Mouse (Mus musculus): ENCODE data around the gene Rmi2. TPM values are rescaled to one million over a fixed set of nuclear protein-coding genes. Genes with fewer than 3 reads are reported as not detected.

Rmi2 gene
- polyA plus RNA-seq, 1 experiment from 2014 or later = 4.2 TPM

GRCm38 (mm10) chr16:10939932-10940331 lies 105.1 kb downstream of the Rmi2 start:
- no peak for ATAC-seq (replicated peaks; ENCODE audit: low FRiP score)
- 85% methylated on average over 4 of the region's 4 CpGs for WGBS
- H3K4me1 ChIP-seq = peaks cover 5% of the 10 kb centered on the region; the same call in 1 of the 2 replicates
- no peak overlapping the region for H3K27ac ChIP-seq
- H3K36me3 ChIP-seq = no peaks in the 10 kb centered on the region
- H3K4me2 ChIP-seq = no peak overlapping the region
- H3K9me3 ChIP-seq (replicated peaks) = no peaks in the 10 kb centered on the region
- H3K27me3 ChIP-seq = no peaks in the 10 kb centered on the region
- no peak overlapping the region for H3K9ac ChIP-seq
- H3K4me3 ChIP-seq (replicated peaks) = no peak overlapping the region

GRCm38 (mm10) chr16:10940661-10941060 lies 105.8 kb downstream of the Rmi2 start:
- Histone ChIP-seq H3K36me3 (no peaks in the 10 kb centered on the region), H3K27me3 (no peaks in the 10 kb centered on the region), H3K27ac (no peak overlapping the region), H3K4me2 (no peak overlapping the region), H3K9ac (no peak overlapping the region), H3K4me1 (peaks cover 5% of the 10 kb centered on the region; the same call in 1 of the 2 replicates), H3K4me3 (replicated peaks) (no peak overlapping the region), H3K9me3 (replicated peaks) (no peaks in the 10 kb centered on the region)
- 79% methylated on average over 2 of the region's 2 CpGs for WGBS
- ATAC-seq (replicated peaks; ENCODE audit: low FRiP score) = no peak

Other genes with a start within 250 kb of the Rmi2 start
- gene Socs1, start 49.5 kb upstream of the Rmi2 start, polyA plus RNA-seq (2015; fragmentation: Nextera tagmentation; extraction: Ambion mirVana) = 6.9 and 7.8 TPM in 2 replicates
- not detected in 2 replicates for gene Tnp2, start 46.4 kb upstream of the Rmi2 start, polyA plus RNA-seq (2015; fragmentation: Nextera tagmentation; extraction: Ambion mirVana)
- gene Prm3, start 44.1 kb upstream of the Rmi2 start, polyA plus RNA-seq (2015; fragmentation: Nextera tagmentation; extraction: Ambion mirVana) = not detected in 2 replicates
- gene Prm2, start 38.9 kb upstream of the Rmi2 start, polyA plus RNA-seq (2015; fragmentation: Nextera tagmentation; extraction: Ambion mirVana) = not detected in 2 replicates
- 0.51 TPM in 1 of 2 replicates, not detected in the other for gene Prm1, start 29.2 kb upstream of the Rmi2 start, polyA plus RNA-seq (2015; fragmentation: Nextera tagmentation; extraction: Ambion mirVana)
- not detected in 2 replicates for gene Gm11172, start 22.1 kb upstream of the Rmi2 start, polyA plus RNA-seq (2015; fragmentation: Nextera tagmentation; extraction: Ambion mirVana)
- 37.7 and 40.6 TPM in 2 replicates for gene Snn, start 225.9 kb downstream of the Rmi2 start, polyA plus RNA-seq (2015; fragmentation: Nextera tagmentation; extraction: Ambion mirVana)
- 122 and 123 TPM in 2 replicates for gene Litaf, start 231.1 kb downstream of the Rmi2 start, polyA plus RNA-seq (2015; fragmentation: Nextera tagmentation; extraction: Ambion mirVana)

Data from kidney, embryonic 15.5 days (tissue).